Mouse (Mus musculus): Measurements from ENCODE around the gene Tbk1. TPM values are rescaled to one million over a fixed set of nuclear protein-coding genes. Genes with fewer than 3 reads are reported as not detected.

Gene Tbk1
- 118 TPM for total RNA-seq (2023)

GRCm38 (mm10) chr10:121586675-121587370 is at the start of gene Tbk1:
Gene Tbk1, minus strand, starts transcription at chr10:121586787.

GRCm38 (mm10) chr10:121626186-121626882 is 39.7 kb upstream of the Tbk1 start, which contains the start of gene Xpot:
Gene Xpot, minus strand, starts transcription at chr10:121626332.

Other genes with a start within 250 kb of the Tbk1 start
- gene Tbc1d30, start 235.5 kb downstream of the Tbk1 start, total RNA-seq (2023) = 15.9 TPM
- 79.1 TPM for gene Gns, start 221.7 kb downstream of the Tbk1 start, total RNA-seq (2023)
- gene Rassf3, start 110.4 kb downstream of the Tbk1 start, total RNA-seq (2023) = 107 TPM
- gene Xpot, start 39.5 kb upstream of the Tbk1 start, total RNA-seq (2023) = 31.7 TPM
- not detected for gene D930020B18Rik, start 54.8 kb upstream of the Tbk1 start, total RNA-seq (2023)
- 11.8 TPM for gene BC048403, start 153.2 kb upstream of the Tbk1 start, total RNA-seq (2023)